Mouse (Mus musculus) liver, embryonic 14.5 days (tissue): ENCODE results near the gene Nphs1.

ENCODE experiments used
- CTCF ChIP-seq: IDR thresholded peaks from 2 replicates; pipeline ENCODE4 v1.5.1; 2016; ENCODE audit warnings: antibody characterized with exemption, low read depth, control low read depth
- EP300 ChIP-seq: IDR thresholded peaks from 2 replicates; pipeline ENCODE4 v1.6.1; 2016; ENCODE audit warnings: antibody characterized with exemption, low read depth

DNA sequence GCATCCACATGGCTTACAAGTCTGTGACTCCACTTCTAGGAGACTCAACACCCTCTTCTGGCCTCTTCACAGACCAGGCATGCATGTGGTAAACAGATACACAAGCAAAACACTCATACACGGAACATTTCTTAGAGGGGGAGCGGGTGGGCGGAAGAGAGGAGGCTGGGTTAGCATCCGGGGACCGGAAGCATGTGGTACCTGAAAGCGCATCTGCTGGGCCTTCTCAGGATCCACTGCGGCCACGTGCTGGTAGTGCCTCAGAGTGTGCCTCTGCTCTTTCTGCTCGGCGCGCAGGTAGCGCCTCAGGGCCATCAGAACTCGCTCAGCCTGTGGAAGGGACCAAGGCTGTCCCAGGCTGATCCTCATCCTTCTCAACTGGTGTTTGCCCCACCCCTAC is 18.4 kb upstream of the Nphs1 start:
- no peak for TF ChIP-seq CTCF
- TF ChIP-seq EP300, result no peak
